Mouse (Mus musculus) E14TG2a.4 (cell line): Measurements from ENCODE around the gene Vinac1.

ENCODE experiments used
- CTCF ChIP-seq: conservative IDR thresholded peaks from 2 replicates; pipeline ENCODE4 v1.5.1; 2014; ENCODE audit warnings: low read length
- NANOG ChIP-seq: IDR thresholded peaks from 2 replicates; pipeline ENCODE4 v1.6.1; 2014; ENCODE audit warnings: borderline replicate concordance, low read length, mixed read lengths
- POU5F1 ChIP-seq: IDR thresholded peaks from 2 replicates; pipeline ENCODE4 v1.6.1; 2014; ENCODE audit warnings: low read length, borderline replicate concordance

DNA sequence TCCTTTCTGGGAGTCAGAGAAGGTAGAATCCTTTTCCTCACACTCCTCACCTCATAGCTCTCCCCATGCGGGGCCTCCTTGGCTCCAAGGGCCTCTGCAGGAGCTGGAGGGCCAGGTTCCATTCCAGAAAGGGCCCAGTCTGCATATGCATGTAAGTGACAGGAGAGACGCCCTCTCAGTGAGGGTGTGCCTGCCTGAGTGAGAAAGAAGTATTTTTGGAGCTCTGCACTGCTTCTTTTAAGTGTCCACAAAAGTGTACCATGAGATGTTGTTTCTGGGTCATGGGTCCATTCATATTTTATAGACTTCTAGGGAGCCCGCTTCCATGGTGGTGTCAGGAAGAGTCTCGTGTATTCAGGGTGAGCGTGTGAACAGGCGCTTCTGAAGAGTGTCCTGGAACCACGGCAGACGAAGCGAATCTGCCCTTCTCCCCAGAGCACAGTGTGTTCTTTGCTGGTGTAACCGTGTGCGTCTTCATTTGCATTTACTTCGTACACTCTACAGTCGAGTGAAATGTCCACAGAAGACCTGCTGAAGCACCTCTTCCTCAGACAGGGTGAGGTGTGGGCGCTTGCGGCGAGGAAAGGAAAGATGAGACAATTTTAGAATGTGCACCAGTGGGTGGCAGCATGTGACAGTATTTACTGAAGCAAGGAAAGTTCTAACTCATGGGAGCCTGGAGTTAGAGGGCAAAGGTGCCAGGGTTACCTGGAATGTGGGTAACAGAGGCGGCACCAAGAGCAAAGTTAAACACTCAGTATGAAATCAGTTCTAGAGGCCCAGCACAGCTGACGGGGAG lies 46.2 kb upstream of the Vinac1 start:
- no peak for TF ChIP-seq CTCF
- no peak for TF ChIP-seq POU5F1
- TF ChIP-seq NANOG = no peak
